Comparison of ENCODE assay signal across 11 mouse cellular contexts in the genomic region with DNA sequence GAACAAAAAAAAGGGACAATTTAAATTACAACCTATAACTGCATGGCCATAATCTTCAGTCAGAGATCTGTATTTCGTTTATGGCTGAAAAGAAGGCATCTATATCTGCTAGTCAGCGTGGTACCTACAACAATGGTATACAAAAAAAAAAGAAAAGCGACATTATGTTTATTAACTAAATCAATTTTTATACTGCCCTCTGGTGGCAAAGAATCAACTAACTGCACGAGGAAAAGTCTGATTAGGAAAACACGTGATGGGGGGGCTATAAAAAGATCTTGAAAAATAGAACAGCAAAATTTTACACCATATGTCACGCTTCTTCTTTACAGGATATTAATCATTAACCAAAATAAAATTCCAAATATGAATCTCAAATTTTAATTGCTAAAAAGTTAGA.
DNase-seq lines count a peak whose midpoint lies in the region; ATAC-seq and TF ChIP-seq lines count a peak whose summit lies in the region.
"Had no signal": no experiment of that assay in that cellular context is flagged by ENCODE, and none has a peak within 500 bp of the region (broad histone marks: within the 10 kb centered on the region; RNA-seq: fewer than 3 reads in every experiment).

No protein-coding gene starts in this region.

- no peak overlapping the region for H3K4me3 ChIP-seq in cerebellum, adult 2 months (replicated peaks; ENCODE audit: insufficient read depth, low read depth, low read length)
- no peak overlapping the region for H3K4me3 ChIP-seq in hindbrain, embryonic 11.5 days (ENCODE audit: low read depth, low read length)
- no peak overlapping the region for H3K4me3 ChIP-seq in hindbrain, embryonic 16.5 days (ENCODE audit: low read length)
- no peak overlapping the region for H3K4me3 ChIP-seq in midbrain, embryonic 14.5 days (replicated peaks; ENCODE audit: low read depth, low read length)
- H3K4me3 ChIP-seq in midbrain, embryonic 13.5 days (replicated peaks), result no peak overlapping the region
- H3K4me3 ChIP-seq: neural tube, embryonic 12.5 days had no signal

- ATAC-seq in hindbrain, embryonic 11.5 days (ENCODE audit: low FRiP score), result no peak
- no peak for ATAC-seq in hindbrain, embryonic 16.5 days
- no peak for ATAC-seq in midbrain, embryonic 14.5 days (ENCODE audit: low FRiP score, low TSS enrichment)
- ATAC-seq in midbrain, embryonic 13.5 days, result no peak

- no peak for TF ChIP-seq POLR2A in cerebellum, adult 2 months (IDR thresholded peaks at IDR 0.05; ENCODE audit: borderline replicate concordance, insufficient read depth, low read length)

- no peaks in the 10 kb centered on the region for H3K27me3 ChIP-seq in cerebellum, adult 2 months (ENCODE audit: control insufficient read depth, insufficient read depth, low read length)
- no peaks in the 10 kb centered on the region for H3K27me3 ChIP-seq in hindbrain, embryonic 11.5 days (ENCODE audit: control insufficient read depth, insufficient read depth, low read length)
- H3K27me3 ChIP-seq in hindbrain, embryonic 16.5 days (replicated peaks; ENCODE audit: control insufficient read depth, insufficient read depth, low read length), result no peaks in the 10 kb centered on the region
- H3K27me3 ChIP-seq in midbrain, embryonic 14.5 days (ENCODE audit: control insufficient read depth, insufficient read depth, low read length), result no peaks in the 10 kb centered on the region
- no peaks in the 10 kb centered on the region for H3K27me3 ChIP-seq in midbrain, embryonic 13.5 days
- H3K27me3 ChIP-seq: neural tube, embryonic 12.5 days had no signal

- WGBS in cerebellum, adult 2 months, result 7% methylated on average over 6 of the region's 6 CpGs
- 48% methylated on average over 6 of the region's 6 CpGs for WGBS in hindbrain, embryonic 11.5 days
- WGBS in hindbrain, embryonic 16.5 days, result 24% methylated on average over 6 of the region's 6 CpGs
- 29% methylated on average over 6 of the region's 6 CpGs for WGBS in midbrain, embryonic 14.5 days
- WGBS in midbrain, embryonic 13.5 days, result 32% methylated on average over 6 of the region's 6 CpGs

- DNase-seq in cerebellum, adult 2 months, result peak in 1 of 2 experiments; percentile 20
- no peak for DNase-seq in cerebellum, adult 11 months
- peak; percentile 60 for DNase-seq in hindbrain, embryonic 11.5 days (ENCODE audit: low spot score)
- DNase-seq in midbrain, embryonic 14.5 days, result peak; percentile 87
- no peak for DNase-seq in thymus, postnatal 0 days (ENCODE audit: low spot score)
- DNase-seq in MN1 (ENCODE audit: low spot score), result no peak
- DNase-seq: spleen, adult 18-20 months had no signal

- no peak overlapping the region for H3K27ac ChIP-seq in cerebellum, adult 2 months (ENCODE audit: insufficient read depth, low read length)
- H3K27ac ChIP-seq in hindbrain, embryonic 11.5 days (ENCODE audit: low read depth, low read length), result no peak overlapping the region
- no peak overlapping the region for H3K27ac ChIP-seq in hindbrain, embryonic 16.5 days (ENCODE audit: low read depth, low read length)
- no peak overlapping the region for H3K27ac ChIP-seq in midbrain, embryonic 14.5 days (replicated peaks; ENCODE audit: low read depth, low read length)
- no peak overlapping the region for H3K27ac ChIP-seq in midbrain, embryonic 13.5 days
- H3K27ac ChIP-seq: macrophage; neural tube, embryonic 12.5 days had no signal

- no peaks in the 10 kb centered on the region for H3K4me1 ChIP-seq in cerebellum, adult 2 months (ENCODE audit: control insufficient read depth, insufficient read depth, low read length)
- no peaks in the 10 kb centered on the region for H3K4me1 ChIP-seq in hindbrain, embryonic 11.5 days (replicated peaks; ENCODE audit: control insufficient read depth, insufficient read depth, low read length)
- no peaks in the 10 kb centered on the region for H3K4me1 ChIP-seq in hindbrain, embryonic 16.5 days (ENCODE audit: control insufficient read depth, insufficient read depth, low read depth, low read length)
- 0 out of 2 replicates have a peak, but pooled peaks cover 3% of the 10 kb centered on the region for H3K4me1 ChIP-seq in midbrain, embryonic 14.5 days (ENCODE audit: control insufficient read depth, insufficient read depth, low read length)
- H3K4me1 ChIP-seq in midbrain, embryonic 13.5 days (replicated peaks), result no peaks in the 10 kb centered on the region
- H3K4me1 ChIP-seq: neural tube, embryonic 12.5 days had no signal

- peak; percentile 25; the same call in 1 of the 2 replicates for TF ChIP-seq CTCF in cerebellum, adult 2 months (IDR thresholded peaks at IDR 0.05; ENCODE audit: borderline replicate concordance, insufficient read depth, low read depth, low read length)

- H3K36me3 ChIP-seq in hindbrain, embryonic 11.5 days (ENCODE audit: control insufficient read depth, insufficient read depth, low read length), result no peaks in the 10 kb centered on the region
- no peaks in the 10 kb centered on the region for H3K36me3 ChIP-seq in hindbrain, embryonic 16.5 days (ENCODE audit: control insufficient read depth, insufficient read depth, low read length)
- no peaks in the 10 kb centered on the region for H3K36me3 ChIP-seq in midbrain, embryonic 14.5 days (ENCODE audit: control insufficient read depth, insufficient read depth, low read length)
- H3K36me3 ChIP-seq in midbrain, embryonic 13.5 days, result no peaks in the 10 kb centered on the region
- H3K36me3 ChIP-seq: neural tube, embryonic 12.5 days had no signal

- no peak overlapping the region for H3K9ac ChIP-seq in hindbrain, embryonic 11.5 days (ENCODE audit: low read depth, low read length)
- H3K9ac ChIP-seq in hindbrain, embryonic 16.5 days (ENCODE audit: low read depth, low read length), result no peak overlapping the region
- H3K9ac ChIP-seq in midbrain, embryonic 14.5 days (replicated peaks; ENCODE audit: low read length), result no peak overlapping the region
- H3K9ac ChIP-seq in midbrain, embryonic 13.5 days (replicated peaks), result no peak overlapping the region
- H3K9ac ChIP-seq: neural tube, embryonic 12.5 days had no signal

- H3K9me3 ChIP-seq in hindbrain, embryonic 11.5 days (ENCODE audit: control insufficient read depth, low read length), result no peaks in the 10 kb centered on the region
- H3K9me3 ChIP-seq in hindbrain, embryonic 16.5 days (ENCODE audit: control insufficient read depth, low read length), result no peaks in the 10 kb centered on the region
- no peaks in the 10 kb centered on the region for H3K9me3 ChIP-seq in midbrain, embryonic 14.5 days (ENCODE audit: control insufficient read depth, low read length)
- no peaks in the 10 kb centered on the region for H3K9me3 ChIP-seq in midbrain, embryonic 13.5 days
- H3K9me3 ChIP-seq: neural tube, embryonic 12.5 days had no signal

- no peak overlapping the region for H3K4me2 ChIP-seq in hindbrain, embryonic 11.5 days (replicated peaks; ENCODE audit: low read depth, low read length)
- H3K4me2 ChIP-seq in hindbrain, embryonic 16.5 days (ENCODE audit: low read length), result no peak overlapping the region
- H3K4me2 ChIP-seq in midbrain, embryonic 14.5 days (ENCODE audit: low read length), result no peak overlapping the region
- H3K4me2 ChIP-seq in midbrain, embryonic 13.5 days (replicated peaks), result no peak overlapping the region
- H3K4me2 ChIP-seq: neural tube, embryonic 12.5 days had no signal

Comparison
In these comparisons a context has a peak if more than half of its experiments do, and no peak if none do; other contexts are left out.
1. DNase-seq: peak in hindbrain, embryonic 11.5 days (single experiment) and midbrain, embryonic 14.5 days (single experiment); none in cerebellum, adult 11 months (single experiment), thymus, postnatal 0 days (single experiment) and MN1 (single experiment).